Mouse (Mus musculus) intestine, embryonic 16.5 days (tissue): ENCODE results near the gene Plin3. TPM values are rescaled to one million over a fixed set of nuclear protein-coding genes. Genes with fewer than 3 reads are reported as not detected.

Experiments used
- ATAC-seq: fragments of 200-750 bp; cut with Nextera tagmentation; 2 replicates; pipeline ENCODE4 v1.8.0; 2017; ENCODE audit warnings: moderate TSS enrichment, moderate library complexity
- H3K27ac ChIP-seq: fragments of 300-500 bp; sonication (generic); 2 replicates; pipeline ENCODE4 v1.5.1; 2014; ENCODE audit warnings: mild to moderate bottlenecking, low read length
- H3K27me3 ChIP-seq: fragments of 300-500 bp; sonication (generic); replicated peaks from 2 replicates; pipeline ENCODE4 v1.6.1; 2014; ENCODE audit warnings: low read length, control low read depth, mixed read lengths; ENCODE audit not compliant: control insufficient read depth, insufficient read depth
- H3K36me3 ChIP-seq: fragments of 300-500 bp; sonication (generic); 2 replicates; pipeline ENCODE4 v1.6.1; 2014; ENCODE audit warnings: low read length, control low read depth; ENCODE audit not compliant: control insufficient read depth, insufficient read depth
- H3K4me1 ChIP-seq: fragments of 300-500 bp; sonication (generic); 2 replicates; pipeline ENCODE4 v1.6.1; 2014; ENCODE audit warnings: low read length, control low read depth, mixed read lengths; ENCODE audit not compliant: control insufficient read depth, insufficient read depth
- H3K4me2 ChIP-seq: fragments of 300-500 bp; sonication (generic); 2 replicates; pipeline ENCODE4 v1.6.1; 2014; ENCODE audit warnings: low read depth, low read length, control low read depth
- H3K4me3 ChIP-seq: fragments of 300-500 bp; sonication (generic); 2 replicates; pipeline ENCODE4 v1.5.1; 2014; ENCODE audit warnings: mild to moderate bottlenecking, low read length
- H3K9ac ChIP-seq: fragments of 300-500 bp; sonication (generic); 2 replicates; pipeline ENCODE4 v1.6.1; 2014; ENCODE audit warnings: low read depth, low read length
- H3K9me3 ChIP-seq: fragments of 300-500 bp; sonication (generic); 2 replicates; pipeline ENCODE4 v1.6.1; 2016; ENCODE audit warnings: low read length, control low read depth; ENCODE audit not compliant: control insufficient read depth
- WGBS: fragments of 180-500 bp; shearing (Covaris S2); extraction: QIAGEN DNeasy Blood & Tissue Kit; methylation state at CpG from one replicate; pipeline ENCODE4 v1.1.7; 2014; 5-methylcytosine and 5-hydroxymethylcytosine counted together
- polyA plus RNA-seq: library from polyadenylated mRNA; unstranded; fragments of >200 nt; fragmentation: Nextera tagmentation; extraction: Ambion mirVana; gene quantifications from 2 replicates; pipeline ENCODE4 v1.2.1, GENCODE M21; 2015

Gene Plin3
- polyA plus RNA-seq, 1 experiment from 2014 or later, result 287 TPM

- Histone ChIP-seq H3K9me3 (no peaks in the 10 kb centered on the region), H3K27ac (peak overlapping the region; percentile 91), H3K9ac (peak overlapping the region; percentile 72), H3K27me3 (no peaks in the 10 kb centered on the region), H3K4me1 (peaks cover 39% of the 10 kb centered on the region), H3K36me3 (no peaks in the 10 kb centered on the region), H3K4me2 (peak overlapping the region; percentile 93), H3K4me3 (peak overlapping the region; percentile 77)
- under 1% methylated on average over 68 of the region's 68 CpGs for WGBS
- peak; percentile 82 for ATAC-seq
Observed at GRCm38 (mm10) chr17:56303847-56304586, 11.3 kb upstream of the Plin3 start.

DNA sequence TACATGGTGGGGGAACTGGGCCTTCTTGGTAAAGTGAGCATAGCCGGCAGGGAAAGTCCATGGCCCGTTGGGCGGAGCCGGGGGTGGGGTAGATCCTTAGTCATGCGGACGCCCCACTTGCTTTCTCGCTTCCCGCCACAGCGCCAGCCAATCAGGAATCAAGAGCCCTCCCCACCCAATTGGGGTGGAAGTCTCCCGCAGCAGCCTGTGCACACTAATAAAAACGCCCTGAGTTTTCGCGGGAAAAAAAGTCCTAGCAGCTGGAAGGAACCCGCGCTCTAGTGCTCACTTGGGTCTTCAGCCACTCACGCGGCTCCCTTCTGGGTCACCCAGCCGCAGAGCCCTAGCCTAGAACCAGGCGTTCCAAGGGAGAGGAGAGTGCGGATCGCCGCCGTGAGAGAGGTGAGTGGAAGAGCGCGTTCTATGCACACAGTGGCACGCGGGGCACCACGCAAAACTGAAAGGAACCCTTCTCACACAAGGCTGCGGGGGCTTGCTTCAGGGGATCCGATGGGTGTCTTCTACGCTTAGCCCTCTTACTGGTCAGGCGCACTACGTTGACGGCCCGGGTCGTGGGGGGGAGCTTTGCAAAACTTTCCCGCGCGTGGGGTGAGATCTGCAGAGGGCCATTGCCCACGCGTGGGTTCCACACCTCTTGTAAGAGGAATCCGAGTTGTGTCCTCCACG, 10.6 kb upstream of the Plin3 start, which contains the start of gene Uhrf1:
TSS of gene Uhrf1 (plus strand) at position 162 of the 687 bp plus-strand sequence.
- WGBS, result under 1% methylated on average over 43 of the region's 43 CpGs
- peak within 1 kb of the TSS; percentile 91 for H3K27ac ChIP-seq
- H3K4me3 ChIP-seq, result peak within 1 kb of the TSS; percentile 77
- peaks cover 37% of the 10 kb centered on the region for H3K4me1 ChIP-seq
- H3K27me3 ChIP-seq, result no peaks in the 10 kb centered on the region
- H3K36me3 ChIP-seq, result no peaks in the 10 kb centered on the region
- no peaks in the 10 kb centered on the region for H3K9me3 ChIP-seq
- peak; percentile 78 for ATAC-seq
- peak within 1 kb of the TSS; percentile 93 for H3K4me2 ChIP-seq
- H3K9ac ChIP-seq, result peak within 1 kb of the TSS; percentile 72

- Histone ChIP-seq H3K36me3 (no peaks in the 10 kb centered on the region), H3K4me3 (peak overlapping the region; percentile 77), H3K4me1 (peaks cover 30% of the 10 kb centered on the region), H3K9ac (peak overlapping the region; percentile 72), H3K4me2 (peak overlapping the region; percentile 93), H3K27me3 (no peaks in the 10 kb centered on the region), H3K9me3 (no peaks in the 10 kb centered on the region), H3K27ac (peak overlapping the region; percentile 78)
- WGBS, result 29% methylated on average over 13 of the region's 13 CpGs
- peak; percentile 7 for ATAC-seq
Observed at GRCm38 (mm10) chr17:56302363-56302996, 9.8 kb upstream of the Plin3 start.

- no peak within 1 kb of the TSS for H3K9ac ChIP-seq
- H3K27ac ChIP-seq, result no peak within 1 kb of the TSS
- no peak for ATAC-seq
- H3K9me3 ChIP-seq, result no peaks in the 10 kb centered on the region
- H3K27me3 ChIP-seq, result no peaks in the 10 kb centered on the region
- 91% methylated on average over 9 of the region's 9 CpGs for WGBS
- peaks cover 17% of the 10 kb centered on the region for H3K4me1 ChIP-seq
- H3K36me3 ChIP-seq, result no peaks in the 10 kb centered on the region
- H3K4me3 ChIP-seq, result no peak within 1 kb of the TSS
- no peak within 1 kb of the TSS for H3K4me2 ChIP-seq
Observed at GRCm38 (mm10) chr17:56300186-56300585, 7.5 kb upstream of the Plin3 start, which contains the start of gene Arrdc5. Gene Arrdc5 (minus strand): TSS chr17:56300286.

GRCm38 (mm10) chr17:56298238-56298637, 5.6 kb upstream of the Plin3 start:
- WGBS, result 93% methylated on average over 1 of the region's 1 CpGs
- ATAC-seq, result no peak
- H3K9ac ChIP-seq, result no peak overlapping the region
- no peak overlapping the region for H3K4me3 ChIP-seq
- H3K27ac ChIP-seq, result no peak overlapping the region
- H3K4me1 ChIP-seq, result peaks cover 8% of the 10 kb centered on the region
- no peaks in the 10 kb centered on the region for H3K9me3 ChIP-seq
- no peaks in the 10 kb centered on the region for H3K27me3 ChIP-seq
- no peak overlapping the region for H3K4me2 ChIP-seq
- no peaks in the 10 kb centered on the region for H3K36me3 ChIP-seq

- Histone ChIP-seq H3K36me3 (no peaks in the 10 kb centered on the region), H3K27ac (no peak overlapping the region), H3K9me3 (no peaks in the 10 kb centered on the region), H3K4me3 (no peak overlapping the region), H3K4me1 (peaks cover 5% of the 10 kb centered on the region; the same call in 1 of the 2 replicates), H3K27me3 (no peaks in the 10 kb centered on the region), H3K4me2 (no peak overlapping the region), H3K9ac (no peak overlapping the region)
- 71% methylated on average over 1 of the region's 1 CpGs for WGBS
- no peak for ATAC-seq
Observed at GRCm38 (mm10) chr17:56296201-56296600, 3.5 kb upstream of the Plin3 start.

GRCm38 (mm10) chr17:56294241-56294640, 1.6 kb upstream of the Plin3 start:
- no peaks in the 10 kb centered on the region for H3K27me3 ChIP-seq
- WGBS, result 85% methylated on average over 19 of the region's 19 CpGs
- no peaks in the 10 kb centered on the region for H3K9me3 ChIP-seq
- no peak overlapping the region for H3K27ac ChIP-seq
- H3K36me3 ChIP-seq, result no peaks in the 10 kb centered on the region
- H3K4me1 ChIP-seq, result peaks cover 7% of the 10 kb centered on the region
- H3K9ac ChIP-seq, result no peak overlapping the region
- no peak for ATAC-seq
- no peak overlapping the region for H3K4me3 ChIP-seq
- no peak overlapping the region for H3K4me2 ChIP-seq

GRCm38 (mm10) chr17:56293291-56293690, 618 bp upstream of the Plin3 start:
- H3K4me3 ChIP-seq, result no peak overlapping the region
- no peaks in the 10 kb centered on the region for H3K9me3 ChIP-seq
- no peaks in the 10 kb centered on the region for H3K27me3 ChIP-seq
- 77% methylated on average over 1 of the region's 1 CpGs for WGBS
- no peaks in the 10 kb centered on the region for H3K36me3 ChIP-seq
- H3K4me1 ChIP-seq, result peaks cover 11% of the 10 kb centered on the region
- H3K9ac ChIP-seq, result no peak overlapping the region
- no peak overlapping the region for H3K27ac ChIP-seq
- no peak for ATAC-seq
- no peak overlapping the region for H3K4me2 ChIP-seq

DNA sequence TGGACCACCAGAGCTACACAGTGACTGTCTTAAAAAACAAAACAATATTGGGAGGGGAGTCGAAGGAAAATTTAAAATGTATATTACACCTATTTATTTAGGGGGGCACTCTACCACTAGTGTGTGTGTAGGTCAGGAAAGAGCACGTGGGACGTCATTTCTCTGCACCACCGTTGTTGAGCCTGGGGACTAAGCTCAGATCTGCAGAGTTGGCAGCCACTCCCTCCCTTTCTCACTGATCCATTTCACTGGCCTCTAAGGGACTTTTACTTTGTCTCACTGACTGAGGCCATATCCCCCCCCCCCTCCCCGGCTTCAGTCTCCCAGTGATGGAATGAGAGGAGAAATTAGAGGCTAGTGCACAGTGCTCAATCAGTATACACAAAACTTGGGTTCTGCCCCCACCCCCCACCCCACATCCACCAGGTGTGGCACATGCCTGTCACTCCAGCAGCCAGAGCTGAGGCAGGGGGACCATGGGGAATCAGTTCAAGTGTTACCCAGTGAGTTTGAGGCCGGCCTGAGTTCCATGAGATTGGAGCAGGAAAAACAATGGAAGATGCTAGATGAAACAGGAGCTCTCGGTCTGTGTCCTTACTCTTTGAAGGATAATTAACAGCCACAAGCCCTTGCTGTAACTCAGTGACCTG, 722 bp downstream of the Plin3 start:
- peak overlapping the region; percentile 83; the same call in 1 of the 2 replicates for H3K4me2 ChIP-seq
- peak overlapping the region; percentile 70 for H3K9ac ChIP-seq
- H3K9me3 ChIP-seq, result no peaks in the 10 kb centered on the region
- peak overlapping the region; percentile 93 for H3K27ac ChIP-seq
- peaks cover 21% of the 10 kb centered on the region for H3K4me1 ChIP-seq
- no peaks in the 10 kb centered on the region for H3K36me3 ChIP-seq
- H3K4me3 ChIP-seq, result no peak overlapping the region
- no peak for ATAC-seq
- WGBS, result 82% methylated on average over 7 of the region's 7 CpGs
- no peaks in the 10 kb centered on the region for H3K27me3 ChIP-seq
